Mouse (Mus musculus) thymus, postnatal 10 days (tissue): ENCODE measurements around the gene Gucy2e.

ENCODE experiments used
- DNase-seq, 2 experiments: peaks; one replicate each; pipeline ENCODE4 v3.0.0; 2021; ENCODE audit warnings: low spot score in 2 of 2

Gene Gucy2e

GRCm38 (mm10) chr11:69236926-69237260 lies at the start of gene Gucy2e:
Gene Gucy2e, minus strand, starts transcription at chr11:69237036.
- DNase-seq, result no peak

- DNase-seq, result no peak
Measured at GRCm38 (mm10) chr11:69277267-69277666, 40.4 kb upstream of the Gucy2e start.

- DNase-seq, result no peak
Measured at GRCm38 (mm10) chr11:69276081-69276480, 39.2 kb upstream of the Gucy2e start.

GRCm38 (mm10) chr11:69275650-69276049 lies 38.8 kb upstream of the Gucy2e start:
- peak in 1 of 2 experiments; percentile 22 for DNase-seq

- DNase-seq, result peak; percentile 61 to 91
Measured at GRCm38 (mm10) chr11:69272122-69272740, 35.4 kb upstream of the Gucy2e start.

- peak; percentile 25 to 82 for DNase-seq
Measured at GRCm38 (mm10) chr11:69269575-69269974, 32.7 kb upstream of the Gucy2e start.

- no peak for DNase-seq
Measured at GRCm38 (mm10) chr11:69268100-69268499, 31.3 kb upstream of the Gucy2e start.

GRCm38 (mm10) chr11:69267341-69267740 lies 30.5 kb upstream of the Gucy2e start:
- DNase-seq, result peak in 1 of 2 experiments; percentile 42

GRCm38 (mm10) chr11:69266253-69266652 lies 29.4 kb upstream of the Gucy2e start:
- DNase-seq, result peak; percentile 83 to 86

- no peak for DNase-seq
Measured at GRCm38 (mm10) chr11:69265410-69265809, 28.6 kb upstream of the Gucy2e start.

- DNase-seq, result no peak
Measured at GRCm38 (mm10) chr11:69264276-69264675, 27.4 kb upstream of the Gucy2e start.

- no peak for DNase-seq
Measured at GRCm38 (mm10) chr11:69260111-69260510, 23.3 kb upstream of the Gucy2e start.

GRCm38 (mm10) chr11:69258287-69258686 lies 21.5 kb upstream of the Gucy2e start:
- peak; percentile 41 to 70 for DNase-seq

GRCm38 (mm10) chr11:69257807-69258206 lies 21.0 kb upstream of the Gucy2e start:
- DNase-seq, result peak in 1 of 2 experiments; percentile 69

- DNase-seq, result no peak
Measured at GRCm38 (mm10) chr11:69257072-69257471, 20.2 kb upstream of the Gucy2e start.

GRCm38 (mm10) chr11:69254808-69255207 lies 18.0 kb upstream of the Gucy2e start:
- DNase-seq, result no peak

- DNase-seq, result no peak
Measured at GRCm38 (mm10) chr11:69253131-69253530, 16.3 kb upstream of the Gucy2e start.

- DNase-seq, result no peak
Measured at GRCm38 (mm10) chr11:69251953-69252352, 15.1 kb upstream of the Gucy2e start.

- peak in 1 of 2 experiments; percentile 38 for DNase-seq
Measured at GRCm38 (mm10) chr11:69251135-69251842, 14.5 kb upstream of the Gucy2e start.

- DNase-seq, result no peak
Measured at GRCm38 (mm10) chr11:69250106-69250505, 13.3 kb upstream of the Gucy2e start.

GRCm38 (mm10) chr11:69249131-69249530 lies 12.3 kb upstream of the Gucy2e start:
- no peak for DNase-seq

GRCm38 (mm10) chr11:69245643-69246042 lies 8.8 kb upstream of the Gucy2e start:
- no peak for DNase-seq

- DNase-seq, result no peak
Measured at GRCm38 (mm10) chr11:69244911-69245310, 8.1 kb upstream of the Gucy2e start.
